Mouse (Mus musculus) G1E (cell line): ENCODE results near the gene BC005537.

Source experiments
- CTCF ChIP-seq: IDR thresholded peaks from 2 replicates; pipeline ENCODE4 v1.5.1; 2012; ENCODE audit warnings: low read depth, low read length, inconsistent platforms, mixed read lengths
- GATA1 ChIP-seq: IDR thresholded peaks from 2 replicates; pipeline ENCODE4 v1.6.1; 2012; ENCODE audit warnings: borderline replicate concordance, low read length, inconsistent platforms, mixed read lengths
- GATA2 ChIP-seq: IDR thresholded peaks from 2 replicates; pipeline ENCODE4 v1.6.1; 2012; ENCODE audit warnings: low read depth, low read length, inconsistent platforms, borderline replicate concordance
- POLR2AphosphoS5 ChIP-seq: IDR thresholded peaks from 2 replicates; pipeline ENCODE4 v1.6.1; 2012; ENCODE audit warnings: low read depth, low read length, inconsistent platforms; ENCODE audit not compliant: insufficient replicate concordance
- TAL1 ChIP-seq: conservative IDR thresholded peaks from 2 replicates; pipeline ENCODE4 v1.6.1; 2012; ENCODE audit warnings: low read depth, low read length, inconsistent platforms, mixed read lengths

GRCm38 (mm10) chr13:24849318-24849717 is 47.9 kb downstream of the BC005537 start:
- TF ChIP-seq CTCF, result no peak
- no peak for TF ChIP-seq GATA1
- TF ChIP-seq GATA2, result no peak
- no peak for TF ChIP-seq TAL1
- no peak for TF ChIP-seq POLR2AphosphoS5
